Mouse (Mus musculus): Measurements from ENCODE around the gene Gabbr2. TPM values are rescaled to one million over a fixed set of nuclear protein-coding genes. Genes with fewer than 3 reads are reported as not detected.

Gene Gabbr2
- polyA plus RNA-seq, 1 experiment from 2014 or later, result 5.5 TPM

- Histone ChIP-seq H3K36me3 (ENCODE audit: control insufficient read depth, insufficient read depth) (no peaks in the 10 kb centered on the region), H3K9me3 (ENCODE audit: control insufficient read depth, low read length) (no peaks in the 10 kb centered on the region), H3K27ac (ENCODE audit: low read length) (no peak overlapping the region), H3K4me1 (replicated peaks; ENCODE audit: control insufficient read depth, insufficient read depth, low read length) (peaks cover 5% of the 10 kb centered on the region; the same call in 1 of the 2 replicates), H3K4me2 (ENCODE audit: low read length) (no peak overlapping the region), H3K4me3 (replicated peaks; ENCODE audit: low read length) (no peak overlapping the region), H3K27me3 (replicated peaks; ENCODE audit: control insufficient read depth, insufficient read depth, low read length) (no peaks in the 10 kb centered on the region; the same call in 1 of the 2 replicates), H3K9ac (replicated peaks; ENCODE audit: low read depth, low read length) (no peak overlapping the region)
- no peak for ATAC-seq
- 84% methylated on average over 5 of the region's 5 CpGs for WGBS
Observed at GRCm38 (mm10) chr4:46623007-46623406, 368.7 kb downstream of the Gabbr2 start.

- no peak for ATAC-seq
- Histone ChIP-seq H3K27ac (ENCODE audit: low read length) (no peak overlapping the region), H3K4me2 (ENCODE audit: low read length) (no peak overlapping the region), H3K4me3 (replicated peaks; ENCODE audit: low read length) (no peak overlapping the region), H3K36me3 (ENCODE audit: control insufficient read depth, insufficient read depth) (no peaks in the 10 kb centered on the region), H3K27me3 (replicated peaks; ENCODE audit: control insufficient read depth, insufficient read depth, low read length) (no peaks in the 10 kb centered on the region; the same call in 1 of the 2 replicates), H3K4me1 (replicated peaks; ENCODE audit: control insufficient read depth, insufficient read depth, low read length) (peaks cover 5% of the 10 kb centered on the region; the same call in 1 of the 2 replicates), H3K9ac (replicated peaks; ENCODE audit: low read depth, low read length) (no peak overlapping the region), H3K9me3 (ENCODE audit: control insufficient read depth, low read length) (no peaks in the 10 kb centered on the region)
- 80% methylated on average over 8 of the region's 8 CpGs for WGBS
Observed at GRCm38 (mm10) chr4:46620946-46621345, 370.7 kb downstream of the Gabbr2 start.

- Histone ChIP-seq H3K4me2 (ENCODE audit: low read length) (no peak overlapping the region), H3K9ac (replicated peaks; ENCODE audit: low read depth, low read length) (no peak overlapping the region), H3K27ac (ENCODE audit: low read length) (no peak overlapping the region), H3K27me3 (replicated peaks; ENCODE audit: control insufficient read depth, insufficient read depth, low read length) (no peaks in the 10 kb centered on the region; the same call in 1 of the 2 replicates), H3K36me3 (ENCODE audit: control insufficient read depth, insufficient read depth) (no peaks in the 10 kb centered on the region), H3K4me3 (replicated peaks; ENCODE audit: low read length) (no peak overlapping the region), H3K4me1 (replicated peaks; ENCODE audit: control insufficient read depth, insufficient read depth, low read length) (peaks cover 5% of the 10 kb centered on the region; the same call in 1 of the 2 replicates), H3K9me3 (ENCODE audit: control insufficient read depth, low read length) (no peaks in the 10 kb centered on the region)
- 3% methylated on average over 22 of the region's 23 CpGs for WGBS
- ATAC-seq, result no peak
Observed at GRCm38 (mm10) chr4:46620330-46620729, 371.3 kb downstream of the Gabbr2 start.

GRCm38 (mm10) chr4:46618196-46618817 is 373.4 kb downstream of the Gabbr2 start:
- no peaks in the 10 kb centered on the region for H3K36me3 ChIP-seq (ENCODE audit: control insufficient read depth, insufficient read depth)
- ATAC-seq, result no peak
- no peak overlapping the region for H3K4me3 ChIP-seq (replicated peaks; ENCODE audit: low read length)
- H3K9me3 ChIP-seq (ENCODE audit: control insufficient read depth, low read length), result no peaks in the 10 kb centered on the region
- no peaks in the 10 kb centered on the region; the same call in 1 of the 2 replicates for H3K4me1 ChIP-seq (replicated peaks; ENCODE audit: control insufficient read depth, insufficient read depth, low read length)
- no peak overlapping the region for H3K4me2 ChIP-seq (ENCODE audit: low read length)
- H3K27ac ChIP-seq (ENCODE audit: low read length), result no peak overlapping the region
- no peaks in the 10 kb centered on the region; the same call in 1 of the 2 replicates for H3K27me3 ChIP-seq (replicated peaks; ENCODE audit: control insufficient read depth, insufficient read depth, low read length)
- no peak overlapping the region for H3K9ac ChIP-seq (replicated peaks; ENCODE audit: low read depth, low read length)
- WGBS, result 67% methylated on average over 11 of the region's 11 CpGs

- no peak for ATAC-seq
- Histone ChIP-seq H3K4me3 (replicated peaks; ENCODE audit: low read length) (no peak overlapping the region), H3K4me2 (ENCODE audit: low read length) (no peak overlapping the region), H3K9me3 (ENCODE audit: control insufficient read depth, low read length) (no peaks in the 10 kb centered on the region), H3K9ac (replicated peaks; ENCODE audit: low read depth, low read length) (no peak overlapping the region), H3K27ac (ENCODE audit: low read length) (no peak overlapping the region), H3K36me3 (ENCODE audit: control insufficient read depth, insufficient read depth) (no peaks in the 10 kb centered on the region), H3K4me1 (replicated peaks; ENCODE audit: control insufficient read depth, insufficient read depth, low read length) (no peaks in the 10 kb centered on the region; the same call in 1 of the 2 replicates), H3K27me3 (replicated peaks; ENCODE audit: control insufficient read depth, insufficient read depth, low read length) (no peaks in the 10 kb centered on the region; the same call in 1 of the 2 replicates)
- WGBS, result 77% methylated on average over 6 of the region's 6 CpGs
Observed at GRCm38 (mm10) chr4:46617408-46617807, 374.3 kb downstream of the Gabbr2 start.

GRCm38 (mm10) chr4:46614641-46615040 is 377.0 kb downstream of the Gabbr2 start:
- H3K36me3 ChIP-seq (ENCODE audit: control insufficient read depth, insufficient read depth), result no peaks in the 10 kb centered on the region
- ATAC-seq, result no peak
- no peaks in the 10 kb centered on the region for H3K27me3 ChIP-seq (replicated peaks; ENCODE audit: control insufficient read depth, insufficient read depth, low read length)
- H3K4me2 ChIP-seq (ENCODE audit: low read length), result no peak overlapping the region
- H3K9me3 ChIP-seq (ENCODE audit: control insufficient read depth, low read length), result no peaks in the 10 kb centered on the region
- no peaks in the 10 kb centered on the region for H3K4me1 ChIP-seq (replicated peaks; ENCODE audit: control insufficient read depth, insufficient read depth, low read length)
- H3K9ac ChIP-seq (replicated peaks; ENCODE audit: low read depth, low read length), result no peak overlapping the region
- H3K4me3 ChIP-seq (replicated peaks; ENCODE audit: low read length), result no peak overlapping the region
- 77% methylated on average over 9 of the region's 9 CpGs for WGBS
- no peak overlapping the region for H3K27ac ChIP-seq (ENCODE audit: low read length)

- Histone ChIP-seq H3K9me3 (ENCODE audit: control insufficient read depth, low read length) (no peaks in the 10 kb centered on the region), H3K4me1 (replicated peaks; ENCODE audit: control insufficient read depth, insufficient read depth, low read length) (no peaks in the 10 kb centered on the region), H3K9ac (replicated peaks; ENCODE audit: low read depth, low read length) (no peak overlapping the region), H3K27ac (ENCODE audit: low read length) (no peak overlapping the region), H3K27me3 (replicated peaks; ENCODE audit: control insufficient read depth, insufficient read depth, low read length) (no peaks in the 10 kb centered on the region), H3K36me3 (ENCODE audit: control insufficient read depth, insufficient read depth) (no peaks in the 10 kb centered on the region), H3K4me2 (ENCODE audit: low read length) (no peak overlapping the region), H3K4me3 (replicated peaks; ENCODE audit: low read length) (no peak overlapping the region)
- 83% methylated on average over 12 of the region's 12 CpGs for WGBS
- no peak for ATAC-seq
Observed at GRCm38 (mm10) chr4:46613618-46614017, 378.1 kb downstream of the Gabbr2 start.

Other genes with a start within 250 kb of the Gabbr2 start
- gene Anks6, start 65.6 kb upstream of the Gabbr2 start, polyA plus RNA-seq (2015; fragmentation: Nextera tagmentation; extraction: Ambion mirVana), result 4.6 and 4.9 TPM in 2 replicates
- gene Galnt12, start 100.0 kb upstream of the Gabbr2 start, polyA plus RNA-seq (2015; fragmentation: Nextera tagmentation; extraction: Ambion mirVana), result 0.50 and 0.85 TPM in 2 replicates
- gene Col15a1, start 216.3 kb upstream of the Gabbr2 start, polyA plus RNA-seq (2015; fragmentation: Nextera tagmentation; extraction: Ambion mirVana), result 2.8 and 2.9 TPM in 2 replicates

Measured in forebrain, embryonic 16.5 days (tissue).